Comparison of ENCODE assay signal across 9 mouse cellular contexts in genomic region chr9:57419521-57420267, GRCm38 (mm10). TPM values are rescaled to one million over a fixed set of nuclear protein-coding genes. Genes with fewer than 3 reads are reported as not detected.
A peak's percentile ranks its signal among the peaks of the same experiment; 100 is the strongest.
DNase-seq lines count a peak whose midpoint lies in the region; ATAC-seq and TF ChIP-seq lines count a peak whose summit lies in the region.
"Had no signal": no experiment of that assay in that cellular context is flagged by ENCODE, and none has a peak within 500 bp of the region (broad histone marks: within the 10 kb centered on the region; RNA-seq: fewer than 3 reads in every experiment).

No protein-coding gene starts in this region.

- H3K27me3 ChIP-seq in heart, embryonic 11.5 days (ENCODE audit: control insufficient read depth, insufficient read depth, low read length) = no peaks in the 10 kb centered on the region
- no peaks in the 10 kb centered on the region for H3K27me3 ChIP-seq in lung, postnatal 0 days (replicated peaks; ENCODE audit: insufficient read depth, low read length)
- H3K27me3 ChIP-seq in heart, embryonic 15.5 days = no peaks in the 10 kb centered on the region
- no peaks in the 10 kb centered on the region for H3K27me3 ChIP-seq in liver, postnatal 0 days (ENCODE audit: insufficient read depth, low read length)

- no peak overlapping the region for H3K4me2 ChIP-seq in heart, embryonic 11.5 days
- H3K4me2 ChIP-seq in lung, postnatal 0 days (replicated peaks; ENCODE audit: low read depth, low read length) = no peak overlapping the region
- peak overlapping the region; percentile 49; the same call in 1 of the 2 replicates for H3K4me2 ChIP-seq in heart, embryonic 15.5 days
- H3K4me2 ChIP-seq in liver, postnatal 0 days (ENCODE audit: low read depth, low read length) = no peak overlapping the region

- H3K9me3 ChIP-seq in heart, embryonic 11.5 days (replicated peaks; ENCODE audit: control insufficient read depth, low read length) = no peaks in the 10 kb centered on the region
- no peaks in the 10 kb centered on the region for H3K9me3 ChIP-seq in lung, postnatal 0 days (ENCODE audit: low read length)
- no peaks in the 10 kb centered on the region for H3K9me3 ChIP-seq in heart, embryonic 15.5 days (replicated peaks)
- H3K9me3 ChIP-seq in liver, postnatal 0 days (ENCODE audit: low read length) = no peaks in the 10 kb centered on the region

- DNase-seq in heart, postnatal 36 days = no peak
- no peak for DNase-seq in lung, postnatal 0 days (ENCODE audit: low spot score)
- DNase-seq in lung, postnatal 4 days = no peak
- no peak for DNase-seq in liver, postnatal 0 days
- DNase-seq in cerebellum, adult 8-10 months = no peak
- DNase-seq in adrenal gland, postnatal 25 days = no peak

- H3K27ac ChIP-seq in heart, embryonic 11.5 days (ENCODE audit: low read depth, low read length) = peak overlapping the region; percentile 92; the same call in 1 of the 2 replicates
- H3K27ac ChIP-seq in lung, postnatal 0 days (ENCODE audit: low read length) = peak overlapping the region; percentile 57; the same call in 1 of the 2 replicates
- peak overlapping the region; percentile 92 for H3K27ac ChIP-seq in heart, embryonic 15.5 days
- peak overlapping the region; percentile 92; the same call in 1 of the 2 replicates for H3K27ac ChIP-seq in liver, postnatal 0 days (ENCODE audit: low read depth)

- H3K4me1 ChIP-seq in heart, embryonic 11.5 days (ENCODE audit: control insufficient read depth, insufficient read depth, low read length) = peaks cover 37% of the 10 kb centered on the region
- H3K4me1 ChIP-seq in lung, postnatal 0 days (ENCODE audit: insufficient read depth, low read depth, low read length) = peaks cover 14% of the 10 kb centered on the region
- peaks cover 37% of the 10 kb centered on the region for H3K4me1 ChIP-seq in heart, embryonic 15.5 days (replicated peaks)
- H3K4me1 ChIP-seq in liver, postnatal 0 days (ENCODE audit: insufficient read depth) = peaks cover 18% of the 10 kb centered on the region

- 80% methylated on average over 16 of the region's 16 CpGs for WGBS in heart, embryonic 11.5 days (ENCODE audit: insufficient replicate concordance)
- 78% methylated on average over 16 of the region's 16 CpGs for WGBS in lung, postnatal 0 days
- 79% methylated on average over 16 of the region's 16 CpGs for WGBS in heart, embryonic 15.5 days
- 84% methylated on average over 16 of the region's 16 CpGs for WGBS in liver, postnatal 0 days (ENCODE audit: insufficient replicate concordance)

- no peaks in the 10 kb centered on the region; the same call in 1 of the 2 replicates for H3K36me3 ChIP-seq in heart, embryonic 11.5 days (ENCODE audit: control insufficient read depth, insufficient read depth, low read length)
- no peaks in the 10 kb centered on the region for H3K36me3 ChIP-seq in lung, postnatal 0 days (ENCODE audit: insufficient read depth, low read length)
- no peaks in the 10 kb centered on the region for H3K36me3 ChIP-seq in heart, embryonic 15.5 days
- peaks cover 3% of the 10 kb centered on the region; the same call in 1 of the 2 replicates for H3K36me3 ChIP-seq in liver, postnatal 0 days (replicated peaks; ENCODE audit: insufficient read depth, low read length)

- TF ChIP-seq EP300 in lung, postnatal 0 days (IDR thresholded peaks at IDR 0.05) = no peak
- no peak for TF ChIP-seq EP300 in liver, postnatal 0 days (IDR thresholded peaks at IDR 0.05; ENCODE audit: low read depth)

- no peak for ATAC-seq in heart, embryonic 11.5 days (replicated peaks; ENCODE audit: insufficient number of reproducible peaks, low FRiP score, low TSS enrichment)
- ATAC-seq in lung, postnatal 0 days = no peak
- ATAC-seq in heart, embryonic 15.5 days (replicated peaks; ENCODE audit: insufficient number of reproducible peaks, insufficient read depth, low FRiP score, low read depth) = no peak
- no peak for ATAC-seq in liver, postnatal 0 days
- ATAC-seq: activated CD4-positive, CD25-positive, alpha-beta regulatory T cell, adult 4 months had no signal

- no peak overlapping the region for H3K4me3 ChIP-seq in heart, embryonic 11.5 days (ENCODE audit: low read depth, low read length)
- H3K4me3 ChIP-seq in lung, postnatal 0 days (ENCODE audit: low read depth, low read length) = no peak overlapping the region
- no peak overlapping the region for H3K4me3 ChIP-seq in heart, embryonic 15.5 days
- H3K4me3 ChIP-seq in liver, postnatal 0 days (ENCODE audit: low read depth, low read length) = no peak overlapping the region

- TF ChIP-seq CTCF in lung, postnatal 0 days (IDR thresholded peaks at IDR 0.05) = no peak
- TF ChIP-seq CTCF in liver, postnatal 0 days (IDR thresholded peaks at IDR 0.05; ENCODE audit: low read depth) = no peak

- intact Hi-C loops in heart, postnatal 36 days (cut with DNase I) = no loop called here

- no peak overlapping the region for H3K9ac ChIP-seq in heart, embryonic 11.5 days (ENCODE audit: low read depth, low read length)
- no peak overlapping the region for H3K9ac ChIP-seq in lung, postnatal 0 days (replicated peaks; ENCODE audit: low read depth)
- peak overlapping the region; percentile 23; the same call in 1 of the 2 replicates for H3K9ac ChIP-seq in heart, embryonic 15.5 days
- no peak overlapping the region; the same call in 1 of the 2 replicates for H3K9ac ChIP-seq in liver, postnatal 0 days (replicated peaks)

RNA-seq across cellular contexts. Expression of gene Ppcdc, which starts 20.2 kb away (rescaled TPM):
- polyA plus RNA-seq in heart, embryonic 11.5 days (2014; fragmentation: Nextera tagmentation; extraction: Ambion mirVana) = 18.7 and 21.8 TPM in 2 replicates
- 1 to 10 TPM; 8.2 to 8.8 TPM for total RNA-seq in heart, postnatal 36 days (2021)
- 25.9 and 29.2 TPM in 2 replicates for polyA plus RNA-seq in lung, postnatal 0 days (2015; fragmentation: Nextera tagmentation; extraction: Ambion mirVana)
- 17.0 and 20.0 TPM in 2 replicates for polyA plus RNA-seq in heart, embryonic 15.5 days (2015; fragmentation: Nextera tagmentation; extraction: Ambion mirVana)
- 10.7 and 11.5 TPM in 2 replicates for polyA plus RNA-seq in liver, postnatal 0 days (2015; fragmentation: Nextera tagmentation; extraction: Ambion mirVana)
- 17.4 and 31.5 TPM in 2 replicates for total RNA-seq in adrenal gland, postnatal 25 days (2021)

RNA-seq across cellular contexts. Expression of gene Scamp5, which starts 48.2 kb away (rescaled TPM):
- 5.8 and 7.9 TPM in 2 replicates for polyA plus RNA-seq in heart, embryonic 11.5 days (2014; fragmentation: Nextera tagmentation; extraction: Ambion mirVana)
- 1 to 10 TPM; 5.4 to 6.4 TPM for total RNA-seq in heart, postnatal 36 days (2021)
- polyA plus RNA-seq in lung, postnatal 0 days (2015; fragmentation: Nextera tagmentation; extraction: Ambion mirVana) = 3.5 and 4.0 TPM in 2 replicates
- polyA plus RNA-seq in heart, embryonic 15.5 days (2015; fragmentation: Nextera tagmentation; extraction: Ambion mirVana) = 7.6 and 9.7 TPM in 2 replicates
- 6.5 and 8.4 TPM in 2 replicates for polyA plus RNA-seq in liver, postnatal 0 days (2015; fragmentation: Nextera tagmentation; extraction: Ambion mirVana)
- total RNA-seq in adrenal gland, postnatal 25 days (2021) = 10.8 and 14.4 TPM in 2 replicates
